Mouse (Mus musculus): ENCODE data around the gene Rab39.
A peak's percentile ranks its signal among the peaks of the same experiment; 100 is the strongest.

Rab39 gene

GRCm38 (mm10) chr9:53705992-53706696, at the start of gene Rab39:
Gene Rab39 (minus strand): TSS chr9:53706232.
- DNase-seq (ENCODE audit: low spot score in 2 of 2), result peak; percentile 59 to 88

DNA sequence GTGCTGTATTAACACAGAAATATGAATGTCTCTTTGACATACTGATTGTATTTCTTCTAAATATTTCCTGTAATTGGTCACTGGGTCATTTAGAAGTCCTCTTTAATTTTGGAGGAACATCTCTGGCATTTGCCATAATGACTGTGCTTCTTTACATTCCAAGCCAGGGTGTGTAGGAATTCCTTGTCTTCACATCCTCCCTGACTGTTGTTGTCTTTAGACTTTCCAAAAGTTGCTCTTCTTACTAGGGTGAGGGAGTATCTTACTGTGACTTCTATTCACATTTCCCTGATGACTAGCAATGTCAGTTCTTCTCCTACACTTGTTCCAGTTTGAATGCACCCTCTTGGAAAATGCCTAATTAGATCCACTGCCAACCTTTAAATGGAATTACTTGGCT, 48.8 kb upstream of the Rab39 start:
- no peak for DNase-seq (ENCODE audit: low spot score in 2 of 2)

DNA sequence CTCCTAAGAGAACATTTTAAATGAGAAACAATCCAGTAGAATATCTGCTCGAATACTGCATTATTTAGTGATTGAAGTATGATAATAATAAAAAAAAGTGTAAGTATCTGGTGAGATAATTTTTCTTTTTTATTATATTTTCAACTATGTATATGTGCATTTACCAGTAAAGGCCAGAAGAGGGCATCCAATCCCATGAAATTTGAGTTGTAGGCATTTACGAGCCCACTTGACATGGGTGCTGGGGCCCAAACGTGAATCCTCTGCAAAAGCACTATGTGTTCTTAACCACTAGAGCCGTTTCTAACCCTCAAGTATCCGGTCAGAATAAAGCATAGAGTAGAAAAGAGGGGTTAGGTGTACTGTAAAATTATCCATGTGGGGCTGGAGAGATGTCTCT, 44.9 kb upstream of the Rab39 start:
- DNase-seq (ENCODE audit: low spot score in 2 of 2), result no peak

GRCm38 (mm10) chr9:53750411-53750810, 44.4 kb upstream of the Rab39 start:
- DNase-seq (ENCODE audit: low spot score in 2 of 2), result no peak

GRCm38 (mm10) chr9:53740829-53741404, 34.9 kb upstream of the Rab39 start:
- DNase-seq (ENCODE audit: low spot score in 2 of 2), result no peak

- DNase-seq (ENCODE audit: low spot score in 2 of 2), result peak in 1 of 2 experiments; percentile 68
Observed at GRCm38 (mm10) chr9:53705491-53705991, 491 bp downstream of the Rab39 start.

GRCm38 (mm10) chr9:53702991-53703390, 3.0 kb downstream of the Rab39 start:
- DNase-seq (ENCODE audit: low spot score in 2 of 2), result no peak

GRCm38 (mm10) chr9:53700496-53700895, 5.5 kb downstream of the Rab39 start:
- no peak for DNase-seq (ENCODE audit: low spot score in 2 of 2)

DNA sequence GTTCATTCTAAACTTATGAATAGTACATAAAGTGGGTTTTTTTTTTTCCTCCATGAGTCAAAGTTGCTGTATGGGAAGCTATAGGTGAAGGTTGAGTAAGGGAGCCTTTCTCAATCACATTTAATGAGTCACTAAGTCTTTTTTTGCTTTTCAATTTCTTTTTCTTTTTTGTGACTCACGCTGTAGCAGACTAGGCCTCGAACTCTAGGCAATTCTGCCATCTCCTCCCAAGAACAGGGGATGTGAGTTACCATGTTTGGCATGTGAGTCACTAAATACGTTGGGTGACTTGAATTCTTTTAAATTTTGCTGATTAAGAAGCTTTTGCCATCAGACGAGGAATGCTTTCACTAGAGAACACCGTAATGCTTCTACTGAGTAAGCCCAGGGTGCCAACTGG, 10.2 kb downstream of the Rab39 start:
- DNase-seq (ENCODE audit: low spot score in 2 of 2), result no peak

DNA sequence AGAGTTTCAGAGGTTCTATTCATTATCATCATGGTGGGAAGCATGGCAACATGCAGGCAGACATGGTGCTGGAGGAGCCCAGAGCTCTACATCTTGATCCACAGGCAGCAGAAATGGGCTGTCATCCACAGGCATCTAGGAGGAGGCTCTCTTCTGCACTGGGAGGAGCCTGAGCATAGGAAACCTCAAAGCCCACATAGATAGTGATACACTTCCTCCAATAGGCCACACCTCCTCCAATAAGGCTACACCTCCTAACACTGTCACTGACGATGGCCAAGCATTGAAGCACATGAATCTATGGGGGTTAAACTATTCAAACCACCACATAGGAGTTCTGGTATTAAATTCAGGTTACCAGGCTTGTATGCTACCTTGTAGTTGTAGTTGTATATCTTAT, 12.3 kb downstream of the Rab39 start:
- DNase-seq (ENCODE audit: low spot score in 2 of 2), result no peak

GRCm38 (mm10) chr9:53691745-53692670, 14.0 kb downstream of the Rab39 start:
- DNase-seq (ENCODE audit: low spot score in 2 of 2), result no peak

DNA sequence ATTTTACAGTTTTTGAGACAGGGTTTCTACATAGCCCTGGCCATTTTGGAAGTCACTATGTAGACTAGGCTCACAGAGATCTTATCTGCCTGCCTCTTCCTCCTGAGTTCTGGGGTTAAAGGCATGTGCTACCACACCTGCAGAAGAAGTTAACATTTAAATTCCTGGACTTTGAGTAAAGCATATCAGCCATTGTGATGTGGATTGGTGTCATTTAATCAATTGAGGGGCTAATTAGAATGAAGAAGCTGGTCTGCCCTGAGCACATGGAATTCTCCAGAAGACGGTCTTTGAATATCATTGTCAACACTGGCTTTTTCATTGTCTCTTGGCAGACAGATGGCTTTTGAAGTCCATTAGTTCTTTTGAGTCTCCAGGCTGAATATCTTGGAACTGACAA, 25.2 kb downstream of the Rab39 start:
- DNase-seq (ENCODE audit: low spot score in 2 of 2), result no peak

- DNase-seq (ENCODE audit: low spot score in 2 of 2), result no peak
Observed at GRCm38 (mm10) chr9:53676921-53677320, 29.1 kb downstream of the Rab39 start.

- DNase-seq (ENCODE audit: low spot score in 2 of 2), result peak; percentile 67 to 86
Observed at GRCm38 (mm10) chr9:53673571-53673970, 32.5 kb downstream of the Rab39 start.

GRCm38 (mm10) chr9:53669680-53670219, 36.3 kb downstream of the Rab39 start, which contains the start of gene Cul5:
Gene Cul5 (minus strand): TSS chr9:53670014.
- DNase-seq (ENCODE audit: low spot score in 2 of 2), result peak; percentile 26 to 79

GRCm38 (mm10) chr9:53667020-53667669, 38.9 kb downstream of the Rab39 start:
- peak; percentile 98 for DNase-seq (ENCODE audit: low spot score in 2 of 2)

GRCm38 (mm10) chr9:53666665-53667019, 39.4 kb downstream of the Rab39 start:
- no peak for DNase-seq (ENCODE audit: low spot score in 2 of 2)

DNA sequence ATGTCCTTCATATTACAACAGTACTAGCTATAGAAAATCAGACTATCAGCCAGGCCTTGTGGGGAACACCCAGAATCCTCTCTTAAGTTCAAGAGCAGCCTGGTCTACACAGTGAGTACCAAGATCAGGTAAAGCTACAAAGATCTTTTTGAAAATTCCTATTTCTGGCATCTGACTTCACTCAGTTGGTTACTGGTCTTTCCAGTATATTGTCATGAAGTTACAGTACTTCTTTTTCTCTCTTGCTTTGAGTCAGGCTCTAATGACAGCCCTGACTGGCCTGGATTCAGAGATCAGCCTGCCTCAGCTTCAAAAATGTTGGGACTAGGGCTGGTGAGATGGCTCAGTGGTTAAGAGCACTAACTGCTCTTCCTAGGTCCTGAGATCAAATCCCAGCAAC, 40.6 kb downstream of the Rab39 start:
- DNase-seq (ENCODE audit: low spot score in 2 of 2), result no peak

DNA sequence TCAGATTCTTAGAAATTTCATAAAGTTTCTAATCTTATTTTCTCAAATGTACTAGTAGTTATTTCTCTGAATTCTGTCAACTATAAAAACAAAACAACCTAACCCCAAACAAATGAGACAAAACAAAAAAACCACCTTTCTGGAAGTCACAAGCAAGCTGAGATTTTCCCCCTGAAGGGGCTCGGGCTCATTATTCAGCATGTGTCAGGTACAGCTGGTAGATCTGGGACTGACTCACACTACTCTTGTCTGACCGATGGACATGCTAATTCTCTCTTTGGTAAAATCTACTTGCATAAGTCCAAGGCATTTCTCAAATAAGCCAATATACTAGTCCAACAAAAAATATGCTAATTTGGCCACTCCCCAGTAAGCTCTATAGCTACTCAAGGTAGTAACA, 41.2 kb downstream of the Rab39 start:
- no peak for DNase-seq (ENCODE audit: low spot score in 2 of 2)

GRCm38 (mm10) chr9:53634796-53635195, 71.2 kb downstream of the Rab39 start:
- no peak for DNase-seq (ENCODE audit: low spot score in 2 of 2)
